ENCODE assay signal across 9 mouse cellular contexts in the genomic region with DNA sequence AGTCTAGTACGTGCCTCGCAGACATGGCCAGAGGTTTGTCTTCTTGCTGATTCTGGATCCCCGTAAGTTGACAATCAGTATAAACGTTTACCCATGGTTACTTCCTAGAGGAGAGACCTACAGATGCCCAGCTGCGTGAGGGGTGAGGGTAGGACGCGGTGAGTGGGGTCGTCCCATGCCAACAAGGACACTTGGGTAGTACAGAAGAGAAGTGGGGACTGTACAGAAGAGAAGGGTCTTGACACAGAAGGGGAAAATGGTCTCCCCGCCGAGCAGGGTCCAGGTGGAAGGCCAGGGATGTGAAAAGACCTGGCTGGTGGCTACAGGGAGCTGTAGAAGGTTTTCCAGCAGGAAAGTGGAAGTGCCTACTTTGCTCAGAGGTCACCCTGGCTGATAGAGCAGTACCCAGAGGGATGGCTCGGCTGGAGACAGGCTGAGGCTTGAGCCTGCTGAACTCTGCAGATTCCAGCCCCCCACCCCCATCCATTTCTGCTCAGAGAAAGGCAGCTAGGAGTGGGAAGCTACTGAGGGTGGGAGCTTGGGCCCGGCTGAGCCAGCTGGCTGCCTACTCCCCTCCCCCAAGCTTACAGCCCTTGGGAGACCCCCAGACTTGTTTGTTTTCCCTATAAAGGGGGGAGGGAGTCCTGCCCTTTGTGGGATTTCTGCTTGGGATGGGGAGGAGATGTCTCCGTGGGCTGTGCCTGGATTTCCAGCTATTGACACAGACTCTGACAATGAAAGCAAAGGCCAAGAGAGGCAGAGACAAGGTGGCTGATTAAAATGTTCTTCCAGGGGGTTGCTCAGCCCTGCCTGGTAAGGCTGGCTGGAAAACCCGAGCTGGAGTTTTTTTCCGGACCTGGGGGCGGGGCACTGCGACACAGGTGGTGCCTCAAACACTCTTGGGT. TPM values are rescaled to one million over a fixed set of nuclear protein-coding genes. Genes with fewer than 3 reads are reported as not detected.
DNase-seq lines count a peak whose midpoint lies in the region; ATAC-seq and TF ChIP-seq lines count a peak whose summit lies in the region.
"Had no signal": no experiment of that assay in that cellular context is flagged by ENCODE, and none has a peak within 500 bp of the region (broad histone marks: within the 10 kb centered on the region; RNA-seq: fewer than 3 reads in every experiment).

No protein-coding gene starts in this region.

- peak; percentile 93 for DNase-seq in heart, adult 11 months
- no peak for DNase-seq in heart, adult 9 months (ENCODE audit: low spot score in 2 of 2)
- DNase-seq in embryo, embryonic 11 days = peak; percentile 93
- DNase-seq in liver, embryonic 14.5 days (ENCODE audit: low read depth in 3 of 3, low spot score in 3 of 3) = no peak
- peak; percentile 61 for DNase-seq in thymus, postnatal 0 days (ENCODE audit: low spot score)
- DNase-seq in right cerebral cortex, postnatal 14 days = no peak

- 0 out of 2 replicates have a peak, but pooled peaks cover 3% of the 10 kb centered on the region for H3K9me3 ChIP-seq in hindbrain, embryonic 12.5 days (replicated peaks)
- no peaks in the 10 kb centered on the region for H3K9me3 ChIP-seq in liver, embryonic 14.5 days (ENCODE audit: control insufficient read depth, low read length)

- H3K27ac ChIP-seq in hindbrain, embryonic 12.5 days = peak overlapping the region; percentile 76
- no peak overlapping the region for H3K27ac ChIP-seq in liver, embryonic 14.5 days

- H3K4me3 ChIP-seq in hindbrain, embryonic 12.5 days = no peak overlapping the region
- H3K4me3 ChIP-seq in liver, embryonic 14.5 days (ENCODE audit: insufficient read depth in 1 of 2, low read depth in 2 of 2, low read length in 2 of 2) = no peak overlapping the region
- H3K4me3 ChIP-seq: erythroblast, embryonic 14.5 days had no signal

- peak; percentile 96 for ATAC-seq in hindbrain, embryonic 12.5 days (ENCODE audit: low FRiP score)
- ATAC-seq in liver, embryonic 14.5 days (ENCODE audit: insufficient read depth) = peak; percentile 35; the same call in 1 of the 2 replicates
- no peak for ATAC-seq in activated CD4-positive, CD25-positive, alpha-beta regulatory T cell, adult 4 months

- TF ChIP-seq EP300 in liver, embryonic 14.5 days (IDR thresholded peaks at IDR 0.05; ENCODE audit: low read depth) = no peak

- H3K27me3 ChIP-seq in hindbrain, embryonic 12.5 days = peaks cover 31% of the 10 kb centered on the region
- H3K27me3 ChIP-seq in liver, embryonic 14.5 days (ENCODE audit: control insufficient read depth, insufficient read depth, low read length) = peaks cover 35% of the 10 kb centered on the region

- peaks cover 40% of the 10 kb centered on the region for H3K4me1 ChIP-seq in hindbrain, embryonic 12.5 days
- peaks cover 0 to 6% of the 10 kb centered on the region in 2 experiments; a peak in 2 of 4 replicates for H3K4me1 ChIP-seq in liver, embryonic 14.5 days (replicated peaks; ENCODE audit: control insufficient read depth in 2 of 2, insufficient read depth in 2 of 2, low read length in 1 of 2)

- peak overlapping the region; percentile 28 for H3K4me2 ChIP-seq in hindbrain, embryonic 12.5 days (replicated peaks)
- H3K4me2 ChIP-seq in liver, embryonic 14.5 days (ENCODE audit: low read depth) = no peak overlapping the region

- TF ChIP-seq CTCF in liver, embryonic 14.5 days (IDR thresholded peaks at IDR 0.05; ENCODE audit: low read depth) = no peak

- no peak overlapping the region for H3K9ac ChIP-seq in hindbrain, embryonic 12.5 days
- H3K9ac ChIP-seq in liver, embryonic 14.5 days (replicated peaks) = no peak overlapping the region

- 17% methylated on average over 17 of the region's 17 CpGs for WGBS in hindbrain, embryonic 12.5 days
- 30% methylated on average over 17 of the region's 17 CpGs for WGBS in liver, embryonic 14.5 days (ENCODE audit: insufficient replicate concordance)

- H3K36me3 ChIP-seq in hindbrain, embryonic 12.5 days = no peaks in the 10 kb centered on the region
- no peaks in the 10 kb centered on the region for H3K36me3 ChIP-seq in liver, embryonic 14.5 days (replicated peaks; ENCODE audit: control insufficient read depth, insufficient read depth, low read depth)

RNA-seq across cellular contexts. Expression of gene Tle3, which starts 11.2 kb away (rescaled TPM):
- 56.3 and 59.9 TPM in 2 replicates for polyA plus RNA-seq in hindbrain, embryonic 12.5 days (2016; fragmentation: Nextera tagmentation; extraction: Ambion mirVana)
- polyA plus RNA-seq in liver, embryonic 14.5 days (2012; rRNA removed) = 4.6 and 4.7 TPM in 2 replicates
- polyA plus RNA-seq in liver, embryonic 14.5 days (2014; fragmentation: Nextera tagmentation; extraction: Ambion mirVana) = 2.7 and 2.9 TPM in 2 replicates
- 40.3 and 42.6 TPM in 2 replicates for polyA plus RNA-seq in thymus, postnatal 0 days (2015; fragmentation: Nextera tagmentation; extraction: Ambion mirVana)
- 10 to 100 TPM; 20.4 to 21.1 TPM for polyA plus RNA-seq in activated CD4-positive, CD25-positive, alpha-beta regulatory T cell, adult 4 months (2017; shearing (Covaris generic))

Comparison
In these comparisons a context has a peak if more than half of its experiments do, and no peak if none do; other contexts are left out.
1. DNase-seq: peak in heart, adult 11 months (single experiment), embryo, embryonic 11 days (single experiment) and thymus, postnatal 0 days (single experiment); none in heart, adult 9 months (0 of 2), liver, embryonic 14.5 days (0 of 3) and right cerebral cortex, postnatal 14 days (single experiment).